Mouse (Mus musculus): ENCODE measurements around the gene Rnase1. TPM values are rescaled to one million over a fixed set of nuclear protein-coding genes. Genes with fewer than 3 reads are reported as not detected.
"Not testable (repeated sequence)": the region's sequence is repeated elsewhere in the genome, so short reads cannot be mapped to it uniquely, and the experiment has no call there.

The Rnase1 gene
- 1 to 10 TPM; 2.4 to 3.4 TPM for total RNA-seq (2021)

- DNase-seq (ENCODE audit: extremely low spot score in 1 of 2, low spot score in 1 of 2), result no peak
Observed at GRCm38 (mm10) chr14:51146685-51147084, at the start of gene Rnase1. Rnase1 (minus strand) TSS chr14:51146785.

GRCm38 (mm10) chr14:51195681-51196080 lies 49.1 kb upstream of the Rnase1 start:
- no peak for DNase-seq (ENCODE audit: extremely low spot score in 1 of 2, low spot score in 1 of 2)

GRCm38 (mm10) chr14:51181051-51181450 lies 34.5 kb upstream of the Rnase1 start:
- DNase-seq (ENCODE audit: extremely low spot score in 1 of 2, low spot score in 1 of 2), result not testable (repeated sequence)

GRCm38 (mm10) chr14:51173843-51174242 lies 27.3 kb upstream of the Rnase1 start:
- no peak for DNase-seq (ENCODE audit: extremely low spot score in 1 of 2, low spot score in 1 of 2)

GRCm38 (mm10) chr14:51172947-51173346 lies 26.4 kb upstream of the Rnase1 start:
- DNase-seq (ENCODE audit: extremely low spot score in 1 of 2, low spot score in 1 of 2), result peak; percentile 8 to 23

- DNase-seq (ENCODE audit: extremely low spot score in 1 of 2, low spot score in 1 of 2), result peak in 1 of 2 experiments; percentile 45
Observed at GRCm38 (mm10) chr14:51172095-51172865, 25.7 kb upstream of the Rnase1 start.

GRCm38 (mm10) chr14:51166068-51166467 lies 19.5 kb upstream of the Rnase1 start:
- no peak for DNase-seq (ENCODE audit: extremely low spot score in 1 of 2, low spot score in 1 of 2)

- no peak for DNase-seq (ENCODE audit: extremely low spot score in 1 of 2, low spot score in 1 of 2)
Observed at GRCm38 (mm10) chr14:51165435-51165834, 18.9 kb upstream of the Rnase1 start.

GRCm38 (mm10) chr14:51163323-51163722 lies 16.7 kb upstream of the Rnase1 start:
- DNase-seq (ENCODE audit: extremely low spot score in 1 of 2, low spot score in 1 of 2), result not testable (repeated sequence)

GRCm38 (mm10) chr14:51161976-51162375 lies 15.4 kb upstream of the Rnase1 start, which contains the start of gene Rnase2b:
Rnase2b (plus strand) TSS chr14:51162260.
- peak in 1 of 2 experiments; percentile 16 for DNase-seq (ENCODE audit: extremely low spot score in 1 of 2, low spot score in 1 of 2)

GRCm38 (mm10) chr14:51157072-51157471 lies 10.5 kb upstream of the Rnase1 start:
- DNase-seq (ENCODE audit: extremely low spot score in 1 of 2, low spot score in 1 of 2), result no peak

- DNase-seq (ENCODE audit: extremely low spot score in 1 of 2, low spot score in 1 of 2), result no peak
Observed at GRCm38 (mm10) chr14:51156736-51157068, 10.1 kb upstream of the Rnase1 start.

- DNase-seq (ENCODE audit: extremely low spot score in 1 of 2, low spot score in 1 of 2), result no peak
Observed at GRCm38 (mm10) chr14:51156056-51156735, 9.6 kb upstream of the Rnase1 start.

GRCm38 (mm10) chr14:51152249-51152870 lies 5.8 kb upstream of the Rnase1 start:
- peak in 1 of 2 experiments; percentile 3 for DNase-seq (ENCODE audit: extremely low spot score in 1 of 2, low spot score in 1 of 2)

GRCm38 (mm10) chr14:51150206-51150831 lies 3.7 kb upstream of the Rnase1 start:
- DNase-seq (ENCODE audit: extremely low spot score in 1 of 2, low spot score in 1 of 2), result peak in 1 of 2 experiments; percentile 3

- peak in 1 of 2 experiments; percentile 2 for DNase-seq (ENCODE audit: extremely low spot score in 1 of 2, low spot score in 1 of 2)
Observed at GRCm38 (mm10) chr14:51149164-51149563, 2.6 kb upstream of the Rnase1 start.

GRCm38 (mm10) chr14:51148006-51148405 lies 1.4 kb upstream of the Rnase1 start:
- peak in 1 of 2 experiments; percentile 2 for DNase-seq (ENCODE audit: extremely low spot score in 1 of 2, low spot score in 1 of 2)

GRCm38 (mm10) chr14:51145521-51145920 lies 1.1 kb downstream of the Rnase1 start:
- no peak for DNase-seq (ENCODE audit: extremely low spot score in 1 of 2, low spot score in 1 of 2)

- no peak for DNase-seq (ENCODE audit: extremely low spot score in 1 of 2, low spot score in 1 of 2)
Observed at GRCm38 (mm10) chr14:51144451-51144850, 2.1 kb downstream of the Rnase1 start.

- DNase-seq (ENCODE audit: extremely low spot score in 1 of 2, low spot score in 1 of 2), result no peak
Observed at GRCm38 (mm10) chr14:51143937-51144336, 2.6 kb downstream of the Rnase1 start.

GRCm38 (mm10) chr14:51143287-51143686 lies 3.3 kb downstream of the Rnase1 start:
- no peak for DNase-seq (ENCODE audit: extremely low spot score in 1 of 2, low spot score in 1 of 2)

Data from layer of hippocampus, postnatal 25 days (tissue).